Mouse (Mus musculus) heart, embryonic 10.5 days (tissue): ENCODE data around the gene Mrpl43. TPM values are rescaled to one million over a fixed set of nuclear protein-coding genes. Genes with fewer than 3 reads are reported as not detected.
"Not testable (repeated sequence)": the region's sequence is repeated elsewhere in the genome, so short reads cannot be mapped to it uniquely, and the experiment has no call there.

ENCODE experiments used
- DNase-seq: peaks from one replicate; pipeline ENCODE4 v3.0.0-alpha.2; 2017; ENCODE audit warnings: low spot score
- H3K27ac ChIP-seq: fragments of 300-500 bp; sonication (generic); 2 replicates; pipeline ENCODE4 v1.5.1; 2016; ENCODE audit warnings: mild to moderate bottlenecking
- H3K27me3 ChIP-seq: fragments of 300-500 bp; sonication (generic); 2 replicates; pipeline ENCODE4 v1.6.1; 2016; ENCODE audit warnings: mild to moderate bottlenecking; ENCODE audit not compliant: poor library complexity, insufficient read depth, severe bottlenecking
- H3K36me3 ChIP-seq: fragments of 300-500 bp; sonication (generic); 2 replicates; pipeline ENCODE4 v1.6.1; 2016; ENCODE audit warnings: mild to moderate bottlenecking, moderate library complexity
- H3K4me1 ChIP-seq: fragments of 300-500 bp; sonication (generic); 2 replicates; pipeline ENCODE4 v1.6.1; 2016; ENCODE audit warnings: mild to moderate bottlenecking
- H3K4me3 ChIP-seq: fragments of 300-500 bp; sonication (generic); 2 replicates; pipeline ENCODE4 v1.5.1; 2016; ENCODE audit warnings: mild to moderate bottlenecking, moderate library complexity
- H3K9me3 ChIP-seq: fragments of 300-500 bp; sonication (generic); 2 replicates; pipeline ENCODE4 v1.6.1; 2016; ENCODE audit warnings: mild to moderate bottlenecking, moderate library complexity
- WGBS: fragments of 180-500 bp; shearing (Covaris S2); methylation state at CpG from one replicate; pipeline ENCODE4 v1.1.7; 2016; 5-methylcytosine and 5-hydroxymethylcytosine counted together
- polyA plus RNA-seq: library from polyadenylated mRNA; unstranded; fragments of >200 nt; fragmentation: Nextera tagmentation; extraction: Ambion mirVana; gene quantifications from 2 replicates; pipeline ENCODE4 v1.2.1, GENCODE M21; 2016

Mrpl43 gene
- polyA plus RNA-seq, 1 experiment from 2014 or later = 66.3 TPM

DNA sequence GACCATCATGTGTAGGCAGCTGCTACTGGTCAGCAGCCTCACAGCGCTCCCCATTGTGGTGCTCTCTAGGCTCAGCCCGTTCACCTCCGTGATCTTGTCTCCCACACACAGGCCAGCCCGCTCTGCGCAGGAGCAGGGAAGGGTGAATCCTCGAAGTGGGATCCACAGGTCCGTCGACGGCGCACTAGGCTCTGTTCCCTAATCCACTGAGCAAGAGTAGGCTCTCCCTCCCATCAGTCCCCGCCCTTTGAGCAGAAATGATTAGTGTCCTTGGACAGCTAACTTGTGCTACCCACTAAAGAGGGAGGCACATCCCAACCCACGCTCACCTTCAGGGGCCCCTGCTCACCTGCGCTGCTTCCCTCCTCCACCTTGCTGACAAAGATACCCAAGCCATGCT, 34.0 kb upstream of the Mrpl43 start:
- Histone ChIP-seq H3K4me1 (peaks cover 13% of the 10 kb centered on the region), H3K4me3 (no peak overlapping the region), H3K27me3 (peaks cover 90% of the 10 kb centered on the region), H3K36me3 (no peaks in the 10 kb centered on the region), H3K9me3 (no peaks in the 10 kb centered on the region), H3K27ac (no peak overlapping the region)
- WGBS = 32% methylated on average over 13 of the region's 13 CpGs
- DNase-seq = no peak

- Histone ChIP-seq H3K4me1 (peaks cover 13% of the 10 kb centered on the region), H3K27me3 (peaks cover 76% of the 10 kb centered on the region)
- WGBS = 84% methylated on average over 7 of the region's 7 CpGs
- H3K36me3 ChIP-seq, H3K4me3 ChIP-seq, H3K9me3 ChIP-seq, DNase-seq, H3K27ac ChIP-seq: not testable (repeated sequence)
These were observed 32.0 kb upstream of the Mrpl43 start for GRCm38 (mm10) chr19:45038198-45038597.

DNA sequence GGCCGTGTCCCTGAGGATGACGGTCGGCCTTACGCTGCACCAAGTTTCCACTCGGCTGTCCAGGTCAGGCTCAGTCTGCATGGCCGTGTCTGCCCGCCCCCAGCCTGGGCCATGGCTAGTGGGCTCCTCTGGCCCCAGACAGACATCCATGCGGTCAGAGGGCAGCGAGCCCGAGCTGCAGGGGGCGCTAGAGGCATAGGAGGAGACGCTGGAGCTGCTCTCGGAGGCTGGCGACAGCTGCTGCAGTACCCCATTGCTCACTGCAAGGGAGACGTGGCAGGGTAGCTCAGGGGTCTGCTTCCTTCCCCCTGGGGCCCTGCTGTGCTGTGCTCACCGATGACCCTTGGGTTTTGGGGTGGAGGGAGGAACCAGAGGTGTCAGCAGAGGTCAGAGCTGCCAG, 30.6 kb upstream of the Mrpl43 start:
- Histone ChIP-seq H3K36me3 (no peaks in the 10 kb centered on the region), H3K4me1 (peaks cover 21% of the 10 kb centered on the region), H3K4me3 (no peak overlapping the region), H3K9me3 (no peaks in the 10 kb centered on the region), H3K27ac (0 out of 2 replicates have a peak overlapping the region, but pooled peaks have one; percentile 8), H3K27me3 (peaks cover 63% of the 10 kb centered on the region)
- no peak for DNase-seq
- 29% methylated on average over 16 of the region's 16 CpGs for WGBS

DNA sequence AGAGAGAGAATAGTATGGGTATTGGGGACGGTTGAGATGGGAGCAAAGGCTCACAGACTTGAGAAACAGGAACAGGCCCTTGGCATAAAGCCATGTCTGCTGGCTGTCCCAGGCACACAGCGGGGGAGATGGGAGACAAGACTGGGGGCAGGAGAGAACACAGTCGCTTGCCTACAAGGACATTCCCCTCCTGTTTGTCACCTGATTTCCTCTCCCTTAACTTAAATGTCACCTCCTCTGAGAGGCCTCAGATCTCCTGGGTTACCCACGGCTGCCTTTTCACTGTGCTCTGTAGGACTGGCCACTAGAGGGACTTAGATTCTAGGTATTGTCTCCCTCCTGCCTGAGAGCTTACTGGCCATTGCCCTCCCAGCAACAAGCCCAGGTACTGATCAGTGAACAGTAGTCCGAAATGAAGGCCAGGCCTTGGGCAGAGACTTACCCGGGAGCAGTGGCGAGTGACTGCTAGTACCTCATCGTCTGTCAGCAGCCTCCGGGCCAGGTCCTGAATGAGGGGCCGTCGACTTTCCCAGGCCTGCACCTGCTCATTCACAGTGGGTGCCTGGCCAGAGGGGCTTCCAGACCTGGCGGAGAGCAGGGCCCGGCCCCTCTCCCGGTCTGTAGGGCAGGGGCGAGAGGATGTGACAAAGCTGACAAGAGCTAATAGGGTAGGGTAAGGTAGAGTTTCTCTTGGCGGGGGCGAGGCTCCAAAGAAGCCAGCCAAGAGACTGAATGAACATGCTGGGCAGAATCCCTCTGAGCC, 26.5 kb upstream of the Mrpl43 start:
- no peaks in the 10 kb centered on the region for H3K9me3 ChIP-seq
- no peak overlapping the region for H3K4me3 ChIP-seq
- peaks cover 46% of the 10 kb centered on the region for H3K4me1 ChIP-seq
- WGBS = 48% methylated on average over 17 of the region's 17 CpGs
- no peak for DNase-seq
- H3K27ac ChIP-seq = 0 out of 2 replicates have a peak overlapping the region, but pooled peaks have one; percentile 2
- H3K27me3 ChIP-seq = peaks cover 28% of the 10 kb centered on the region
- peaks cover 7% of the 10 kb centered on the region for H3K36me3 ChIP-seq

DNA sequence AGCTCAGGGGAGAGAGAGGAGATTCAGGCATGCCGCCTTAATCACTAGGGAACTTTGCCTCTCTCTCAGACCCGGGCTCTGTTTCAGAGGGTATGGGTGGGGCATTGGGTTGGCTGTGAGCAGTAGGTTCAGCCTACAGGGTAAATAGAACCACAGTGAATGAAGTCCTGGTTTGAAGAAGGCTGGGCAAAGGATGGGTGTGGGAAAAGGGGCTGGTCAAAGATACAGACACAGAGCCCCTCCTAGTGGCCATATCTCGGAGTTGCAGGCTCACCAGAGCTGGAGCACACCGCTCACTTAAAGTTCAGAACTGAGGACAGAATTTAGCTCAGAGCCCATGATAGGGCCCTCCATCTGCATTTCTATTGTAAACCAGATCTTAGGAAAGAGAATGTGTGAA, 25.5 kb upstream of the Mrpl43 start:
- 29% methylated on average over 4 of the region's 4 CpGs for WGBS
- H3K4me1 ChIP-seq = peaks cover 41% of the 10 kb centered on the region
- H3K9me3 ChIP-seq = no peaks in the 10 kb centered on the region

GRCm38 (mm10) chr19:45030746-45031693, 24.8 kb upstream of the Mrpl43 start:
- 39% methylated on average over 20 of the region's 20 CpGs for WGBS
- no peak for DNase-seq
- Histone ChIP-seq H3K4me3 (peak overlapping the region; percentile 43), H3K27me3 (peaks cover 13% of the 10 kb centered on the region), H3K4me1 (peaks cover 39% of the 10 kb centered on the region), H3K9me3 (no peaks in the 10 kb centered on the region), H3K27ac (peak overlapping the region; percentile 60; the same call in 1 of the 2 replicates), H3K36me3 (peaks cover 25% of the 10 kb centered on the region)

More for the DNA sequence above, 25.5 kb upstream of the Mrpl43 start:
- Histone ChIP-seq H3K4me3 (no peak overlapping the region), H3K27ac (no peak overlapping the region), H3K36me3 (peaks cover 17% of the 10 kb centered on the region), H3K27me3 (peaks cover 19% of the 10 kb centered on the region)
- DNase-seq = peak; percentile 89

DNA sequence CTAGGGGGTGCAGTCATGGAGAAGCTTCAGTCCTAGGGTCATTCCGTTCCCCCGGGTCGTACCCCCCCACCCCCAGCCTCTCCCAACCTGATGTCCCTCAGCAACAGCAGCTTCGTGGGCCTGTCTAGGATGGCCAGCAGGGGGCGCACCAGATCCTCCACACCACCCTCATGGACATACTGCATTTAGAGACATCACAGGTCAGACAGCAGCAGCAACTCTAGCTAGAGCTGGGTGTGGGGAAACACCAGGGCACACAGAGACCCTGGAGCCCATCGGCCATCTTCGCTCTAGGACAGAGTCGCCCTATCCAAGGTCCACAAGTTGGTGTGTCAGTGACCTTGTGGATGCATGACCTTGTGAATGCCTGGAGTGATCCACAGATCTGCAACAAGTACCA, 23.9 kb upstream of the Mrpl43 start:
- peak; percentile 89 for DNase-seq
- Histone ChIP-seq H3K27me3 (peaks cover 6% of the 10 kb centered on the region; the same call in 1 of the 2 replicates), H3K4me3 (peak overlapping the region; percentile 43; the same call in 1 of the 2 replicates), H3K9me3 (no peaks in the 10 kb centered on the region), H3K4me1 (peaks cover 37% of the 10 kb centered on the region), H3K36me3 (peaks cover 34% of the 10 kb centered on the region), H3K27ac (peak overlapping the region; percentile 60)
- 27% methylated on average over 8 of the region's 8 CpGs for WGBS

GRCm38 (mm10) chr19:45029571-45029970, 23.3 kb upstream of the Mrpl43 start:
- 0 out of 2 replicates have a peak, but pooled peaks cover under 1% of the 10 kb centered on the region for H3K27me3 ChIP-seq
- no peak overlapping the region for H3K27ac ChIP-seq
- H3K4me3 ChIP-seq = no peak overlapping the region
- H3K9me3 ChIP-seq = no peaks in the 10 kb centered on the region
- peaks cover 39% of the 10 kb centered on the region for H3K36me3 ChIP-seq
- 45% methylated on average over 9 of the region's 9 CpGs for WGBS
- H3K4me1 ChIP-seq = peaks cover 37% of the 10 kb centered on the region
- DNase-seq = no peak

DNA sequence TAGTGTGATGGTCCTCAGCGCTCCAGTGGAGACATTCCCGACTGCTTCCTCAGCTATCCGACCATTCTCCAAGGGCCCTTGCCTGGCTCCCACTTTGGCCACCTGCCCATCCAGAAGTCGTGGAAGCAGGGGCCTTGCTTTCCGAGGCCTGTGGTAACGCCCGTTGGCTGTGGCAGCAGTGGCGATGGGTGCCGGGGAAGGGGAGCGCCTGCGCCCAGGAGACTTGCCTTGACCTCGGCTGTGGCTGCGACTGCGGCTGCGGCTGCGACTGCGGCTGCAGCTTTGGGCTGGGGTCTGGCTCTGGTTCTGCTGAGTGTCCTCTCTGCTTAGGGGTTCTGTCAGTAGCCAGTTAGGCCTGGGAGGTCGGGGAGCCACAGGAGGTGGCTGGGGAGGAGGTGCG, 22.5 kb upstream of the Mrpl43 start:
- no peak for DNase-seq
- no peak overlapping the region for H3K4me3 ChIP-seq
- H3K36me3 ChIP-seq = peaks cover 47% of the 10 kb centered on the region
- WGBS = 54% methylated on average over 19 of the region's 19 CpGs
- H3K9me3 ChIP-seq = no peaks in the 10 kb centered on the region
- peaks cover 42% of the 10 kb centered on the region for H3K4me1 ChIP-seq
- no peaks in the 10 kb centered on the region for H3K27me3 ChIP-seq
- H3K27ac ChIP-seq = no peak overlapping the region

- Histone ChIP-seq H3K9me3 (no peaks in the 10 kb centered on the region), H3K4me3 (no peak overlapping the region), H3K4me1 (peaks cover 44% of the 10 kb centered on the region), H3K27me3 (no peaks in the 10 kb centered on the region), H3K27ac (no peak overlapping the region; the same call in 1 of the 2 replicates), H3K36me3 (peaks cover 55% of the 10 kb centered on the region)
- WGBS = 85% methylated on average over 6 of the region's 6 CpGs
- DNase-seq = no peak
These were observed 21.6 kb upstream of the Mrpl43 start for GRCm38 (mm10) chr19:45027848-45028247.

GRCm38 (mm10) chr19:45026958-45027670, 20.9 kb upstream of the Mrpl43 start:
- Histone ChIP-seq H3K4me3 (no peak overlapping the region), H3K36me3 (peaks cover 63% of the 10 kb centered on the region), H3K27ac (no peak overlapping the region), H3K27me3 (no peaks in the 10 kb centered on the region), H3K9me3 (no peaks in the 10 kb centered on the region), H3K4me1 (peaks cover 37% of the 10 kb centered on the region)
- 78% methylated on average over 6 of the region's 6 CpGs for WGBS
- no peak for DNase-seq

DNA sequence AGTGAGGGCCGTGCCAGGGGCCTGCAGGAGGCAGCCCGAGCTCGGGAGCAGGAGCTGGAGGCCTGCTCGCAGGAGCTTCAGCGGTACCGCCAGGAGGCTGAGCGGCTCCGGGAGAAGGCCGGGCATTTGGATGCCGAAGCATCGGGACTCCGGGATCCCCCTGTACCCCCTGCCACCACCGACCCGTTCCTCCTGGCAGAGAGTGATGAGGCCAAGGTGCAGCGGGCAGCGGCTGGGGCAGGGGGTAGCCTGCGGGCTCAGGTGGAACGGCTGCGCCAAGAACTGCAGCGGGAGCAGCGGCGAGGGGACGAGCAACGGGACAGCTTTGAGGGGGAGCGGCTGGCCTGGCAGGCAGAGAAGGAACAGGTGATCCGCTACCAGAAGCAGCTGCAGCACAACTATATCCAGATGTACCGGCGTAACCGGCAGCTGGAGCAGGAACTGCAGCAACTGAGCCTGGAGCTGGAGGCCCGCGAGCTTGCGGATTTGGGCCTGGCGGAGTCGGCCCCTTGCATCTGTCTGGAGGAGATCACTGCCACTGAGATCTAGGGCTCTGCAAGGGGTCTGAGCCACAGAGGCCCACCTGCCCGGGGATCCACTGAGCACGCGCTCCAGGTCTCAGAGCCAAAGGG, 19.8 kb upstream of the Mrpl43 start:
- 92% methylated on average over 37 of the region's 37 CpGs for WGBS
- H3K27me3 ChIP-seq = no peaks in the 10 kb centered on the region
- H3K27ac ChIP-seq = no peak overlapping the region
- no peak for DNase-seq
- no peak overlapping the region for H3K4me3 ChIP-seq
- H3K4me1 ChIP-seq = peaks cover 39% of the 10 kb centered on the region
- no peaks in the 10 kb centered on the region for H3K9me3 ChIP-seq
- peaks cover 73% of the 10 kb centered on the region for H3K36me3 ChIP-seq
